Mouse (Mus musculus) megakaryocyte, embryonic 14.5 days (primary cell): ENCODE results near the gene Il5. TPM values are rescaled to one million over a fixed set of nuclear protein-coding genes. Genes with fewer than 3 reads are reported as not detected.

Source experiments
- H3K27me3 ChIP-seq: replicated peaks from 2 replicates; pipeline ENCODE3; 2012; ENCODE audit warnings: inconsistent platforms
- H3K36me3 ChIP-seq: replicated peaks from 2 replicates; pipeline ENCODE3; 2012; ENCODE audit warnings: low read length, inconsistent platforms, mixed read lengths
- H3K4me1 ChIP-seq: 2 replicates; pipeline ENCODE4 v1.6.1; 2012; ENCODE audit warnings: inconsistent platforms
- H3K4me3 ChIP-seq: replicated peaks from 2 replicates; pipeline ENCODE3; 2012; ENCODE audit warnings: moderate library complexity, mild to moderate bottlenecking, inconsistent platforms
- H3K9me3 ChIP-seq: 2 replicates; pipeline ENCODE4 v1.6.1; 2012; ENCODE audit warnings: inconsistent platforms
- FLI1 ChIP-seq: IDR thresholded peaks from 2 replicates; pipeline ENCODE4 v1.6.1; 2012; ENCODE audit warnings: low read length, inconsistent platforms, mixed read lengths
- GATA1 ChIP-seq: IDR thresholded peaks from 3 replicates; pipeline ENCODE4 v1.6.1; 2012; ENCODE audit warnings: mixed read lengths, low read length, inconsistent platforms, borderline replicate concordance
- polyA plus RNA-seq: library from polyadenylated mRNA; stranded (reverse); fragments of >175 nt; gene quantifications from 2 replicates; pipeline ENCODE4 v1.2.3, GENCODE M21; 2012; ENCODE audit warnings: low replicate concordance; ENCODE audit not compliant: insufficient read depth

Il5 gene
- polyA plus RNA-seq, result not detected in 2 replicates

- H3K27me3 ChIP-seq, result peaks cover 18% of the 10 kb centered on the region
- H3K9me3 ChIP-seq, result no peaks in the 10 kb centered on the region
- no peak within 1 kb of the TSS for H3K4me3 ChIP-seq
- TF ChIP-seq FLI1, result no peak
- TF ChIP-seq GATA1, result no peak
- H3K4me1 ChIP-seq, result peaks cover 11% of the 10 kb centered on the region
- H3K36me3 ChIP-seq, result no peaks in the 10 kb centered on the region
These were observed at the start of gene Il5 for GRCm38 (mm10) chr11:53720715-53721114. TSS of gene Il5 (plus strand) at chr11:53720794.

GRCm38 (mm10) chr11:53671414-53671813 lies 49.2 kb upstream of the Il5 start:
- TF ChIP-seq GATA1 (no peak), FLI1 (no peak)
- no peak overlapping the region for H3K4me3 ChIP-seq
- H3K36me3 ChIP-seq, result peaks cover 93% of the 10 kb centered on the region
- H3K9me3 ChIP-seq, result no peaks in the 10 kb centered on the region
- H3K4me1 ChIP-seq, result peaks cover 3% of the 10 kb centered on the region; the same call in 1 of the 2 replicates
- no peaks in the 10 kb centered on the region for H3K27me3 ChIP-seq

- no peak for TF ChIP-seq GATA1
- TF ChIP-seq FLI1, result no peak
- H3K4me3 ChIP-seq, result no peak overlapping the region
- peaks cover 88% of the 10 kb centered on the region for H3K36me3 ChIP-seq
- no peaks in the 10 kb centered on the region for H3K27me3 ChIP-seq
- peaks cover 8% of the 10 kb centered on the region; the same call in 1 of the 2 replicates for H3K4me1 ChIP-seq
- H3K9me3 ChIP-seq, result no peaks in the 10 kb centered on the region
These were observed 40.5 kb upstream of the Il5 start for GRCm38 (mm10) chr11:53680141-53680540.

GRCm38 (mm10) chr11:53681686-53682085 lies 38.9 kb upstream of the Il5 start:
- no peaks in the 10 kb centered on the region for H3K27me3 ChIP-seq
- H3K4me1 ChIP-seq, result peaks cover 9% of the 10 kb centered on the region; the same call in 1 of the 2 replicates
- H3K4me3 ChIP-seq, result no peak overlapping the region
- TF ChIP-seq GATA1 (no peak), FLI1 (no peak)
- H3K36me3 ChIP-seq, result peaks cover 90% of the 10 kb centered on the region
- no peaks in the 10 kb centered on the region for H3K9me3 ChIP-seq

- H3K4me1 ChIP-seq, result peaks cover 9% of the 10 kb centered on the region; the same call in 1 of the 2 replicates
- H3K9me3 ChIP-seq, result no peaks in the 10 kb centered on the region
- TF ChIP-seq FLI1, result no peak
- no peak for TF ChIP-seq GATA1
- peaks cover 90% of the 10 kb centered on the region for H3K36me3 ChIP-seq
- H3K27me3 ChIP-seq, result no peaks in the 10 kb centered on the region
- no peak overlapping the region for H3K4me3 ChIP-seq
These were observed 38.4 kb upstream of the Il5 start for GRCm38 (mm10) chr11:53682170-53682569.

- Histone ChIP-seq H3K9me3 (no peaks in the 10 kb centered on the region), H3K4me3 (no peak overlapping the region), H3K36me3 (peaks cover 88% of the 10 kb centered on the region), H3K27me3 (no peaks in the 10 kb centered on the region), H3K4me1 (peaks cover 9% of the 10 kb centered on the region; the same call in 1 of the 2 replicates)
- TF ChIP-seq FLI1 (no peak), GATA1 (no peak)
These were observed 37.5 kb upstream of the Il5 start for GRCm38 (mm10) chr11:53682994-53683530.

- no peaks in the 10 kb centered on the region for H3K4me1 ChIP-seq
- TF ChIP-seq FLI1 (no peak), GATA1 (no peak)
- H3K36me3 ChIP-seq, result peaks cover 72% of the 10 kb centered on the region
- no peaks in the 10 kb centered on the region for H3K27me3 ChIP-seq
- no peak overlapping the region for H3K4me3 ChIP-seq
- H3K9me3 ChIP-seq, result no peaks in the 10 kb centered on the region
These were observed 28.6 kb upstream of the Il5 start for GRCm38 (mm10) chr11:53691979-53692378.

GRCm38 (mm10) chr11:53698521-53698920 lies 22.1 kb upstream of the Il5 start:
- Histone ChIP-seq H3K4me3 (no peak overlapping the region), H3K36me3 (peaks cover 93% of the 10 kb centered on the region), H3K9me3 (no peaks in the 10 kb centered on the region), H3K27me3 (no peaks in the 10 kb centered on the region), H3K4me1 (peaks cover 11% of the 10 kb centered on the region)
- TF ChIP-seq FLI1 (no peak), GATA1 (no peak)

GRCm38 (mm10) chr11:53699351-53699750 lies 21.2 kb upstream of the Il5 start:
- H3K27me3 ChIP-seq, result no peaks in the 10 kb centered on the region
- H3K4me1 ChIP-seq, result peaks cover 13% of the 10 kb centered on the region
- peaks cover 93% of the 10 kb centered on the region for H3K36me3 ChIP-seq
- no peak for TF ChIP-seq FLI1
- no peak overlapping the region for H3K4me3 ChIP-seq
- no peaks in the 10 kb centered on the region for H3K9me3 ChIP-seq

GRCm38 (mm10) chr11:53706236-53706933 lies 14.2 kb upstream of the Il5 start:
- TF ChIP-seq FLI1 (no peak), GATA1 (no peak)
- Histone ChIP-seq H3K36me3 (peaks cover 35% of the 10 kb centered on the region), H3K27me3 (no peaks in the 10 kb centered on the region), H3K9me3 (no peaks in the 10 kb centered on the region), H3K4me1 (peaks cover 32% of the 10 kb centered on the region), H3K4me3 (peak overlapping the region; percentile 91)
